Comparison of ENCODE assay signal across 9 mouse cellular contexts in genomic region chr19:48204892-48205761, GRCm38 (mm10). TPM values are rescaled to one million over a fixed set of nuclear protein-coding genes. Genes with fewer than 3 reads are reported as not detected.
A peak's percentile ranks its signal among the peaks of the same experiment; 100 is the strongest.
DNase-seq lines count a peak whose midpoint lies in the region; ATAC-seq and TF ChIP-seq lines count a peak whose summit lies in the region.
"Had no signal": no experiment of that assay in that cellular context is flagged by ENCODE, and none has a peak within 500 bp of the region (broad histone marks: within the 10 kb centered on the region; RNA-seq: fewer than 3 reads in every experiment).

No protein-coding gene starts in this region.

- no peak overlapping the region for H3K27ac ChIP-seq in heart, embryonic 14.5 days (replicated peaks in 1 of 2; ENCODE audit: control insufficient read depth in 1 of 2, insufficient read depth in 1 of 2, low read depth in 2 of 2, low read length in 2 of 2)
- peak overlapping the region; percentile 77 for H3K27ac ChIP-seq in hindbrain, embryonic 15.5 days (replicated peaks)
- H3K27ac ChIP-seq in liver, embryonic 14.5 days, result no peak overlapping the region
- H3K27ac ChIP-seq in stomach, embryonic 14.5 days (ENCODE audit: low read length), result no peak overlapping the region

- no peak for TF ChIP-seq EP300 in liver, embryonic 14.5 days (IDR thresholded peaks at IDR 0.05; ENCODE audit: low read depth)

- H3K36me3 ChIP-seq in heart, embryonic 14.5 days (ENCODE audit: control insufficient read depth, insufficient read depth, low read length), result no peaks in the 10 kb centered on the region
- no peaks in the 10 kb centered on the region for H3K36me3 ChIP-seq in hindbrain, embryonic 15.5 days
- H3K36me3 ChIP-seq in liver, embryonic 14.5 days (replicated peaks; ENCODE audit: control insufficient read depth, insufficient read depth, low read depth), result no peaks in the 10 kb centered on the region
- H3K36me3 ChIP-seq in stomach, embryonic 14.5 days (ENCODE audit: control insufficient read depth, insufficient read depth, low read length), result no peaks in the 10 kb centered on the region
- H3K36me3 ChIP-seq: G1E had no signal

- peak overlapping the region; percentile 41; the same call in 1 of the 2 replicates for H3K9ac ChIP-seq in heart, embryonic 14.5 days (ENCODE audit: low read length)
- H3K9ac ChIP-seq in hindbrain, embryonic 15.5 days, result peak overlapping the region; percentile 81
- no peak overlapping the region for H3K9ac ChIP-seq in liver, embryonic 14.5 days (replicated peaks)
- H3K9ac ChIP-seq in stomach, embryonic 14.5 days (replicated peaks; ENCODE audit: low read depth, low read length), result no peak overlapping the region

- DNase-seq in heart, postnatal 25 days (ENCODE audit: low spot score), result no peak
- peak; percentile 64 for DNase-seq in embryo, embryonic 10 days (ENCODE audit: low spot score)
- no peak for DNase-seq in liver, embryonic 14.5 days (ENCODE audit: low read depth in 3 of 3, low spot score in 3 of 3)
- no peak for DNase-seq in urinary bladder, adult 2 months (ENCODE audit: low spot score)
- DNase-seq in kidney, adult 18-20 months, result no peak

- H3K4me3 ChIP-seq in heart, embryonic 14.5 days (ENCODE audit: control insufficient read depth in 1 of 2, insufficient read depth in 1 of 2, low read depth in 1 of 2, low read length in 2 of 2), result peak overlapping the region; percentile 48 to 51
- peak overlapping the region; percentile 61 for H3K4me3 ChIP-seq in hindbrain, embryonic 15.5 days
- no peak overlapping the region for H3K4me3 ChIP-seq in liver, embryonic 14.5 days (ENCODE audit: insufficient read depth in 1 of 2, low read depth in 2 of 2, low read length in 2 of 2)
- H3K4me3 ChIP-seq in stomach, embryonic 14.5 days (ENCODE audit: low read depth, low read length), result peak overlapping the region; percentile 51

- peak overlapping the region; percentile 94 for H3K4me2 ChIP-seq in heart, embryonic 14.5 days (ENCODE audit: low read length)
- peak overlapping the region; percentile 97 for H3K4me2 ChIP-seq in hindbrain, embryonic 15.5 days
- peak overlapping the region; percentile 15 for H3K4me2 ChIP-seq in liver, embryonic 14.5 days (ENCODE audit: low read depth)
- H3K4me2 ChIP-seq in stomach, embryonic 14.5 days (replicated peaks; ENCODE audit: low read depth, low read length), result peak overlapping the region; percentile 96

- TF ChIP-seq CTCF in liver, embryonic 14.5 days (IDR thresholded peaks at IDR 0.05; ENCODE audit: low read depth), result no peak

- H3K27me3 ChIP-seq in heart, embryonic 14.5 days (ENCODE audit: control insufficient read depth, insufficient read depth, low read length), result peaks cover 64% of the 10 kb centered on the region
- peaks cover 4% of the 10 kb centered on the region; the same call in 1 of the 2 replicates for H3K27me3 ChIP-seq in hindbrain, embryonic 15.5 days
- peaks cover 28% of the 10 kb centered on the region for H3K27me3 ChIP-seq in liver, embryonic 14.5 days (ENCODE audit: control insufficient read depth, insufficient read depth, low read length)
- peaks cover 13% of the 10 kb centered on the region; the same call in 1 of the 2 replicates for H3K27me3 ChIP-seq in stomach, embryonic 14.5 days (ENCODE audit: control insufficient read depth, insufficient read depth, low read length)

- H3K4me1 ChIP-seq in heart, embryonic 14.5 days (ENCODE audit: control insufficient read depth in 2 of 2, insufficient read depth in 2 of 2, low read length in 2 of 2), result peaks cover 0 to 17% of the 10 kb centered on the region in 2 experiments; a peak in 1 of 4 replicates
- H3K4me1 ChIP-seq in hindbrain, embryonic 15.5 days (replicated peaks), result peaks cover 39% of the 10 kb centered on the region
- no peaks in the 10 kb centered on the region for H3K4me1 ChIP-seq in liver, embryonic 14.5 days (replicated peaks; ENCODE audit: control insufficient read depth in 2 of 2, insufficient read depth in 2 of 2, low read length in 1 of 2)
- H3K4me1 ChIP-seq in stomach, embryonic 14.5 days (ENCODE audit: control insufficient read depth, insufficient read depth, low read length), result no peaks in the 10 kb centered on the region

- WGBS in heart, embryonic 14.5 days, result under 1% methylated on average over 46 of the region's 62 CpGs
- under 1% methylated on average over 49 of the region's 62 CpGs for WGBS in hindbrain, embryonic 15.5 days
- 3% methylated on average over 51 of the region's 62 CpGs for whole genome bisulfite sequencing in liver, embryonic 14.5 days (ENCODE audit: insufficient replicate concordance)
- WGBS in stomach, embryonic 14.5 days, result under 1% methylated on average over 45 of the region's 62 CpGs

- H3K9me3 ChIP-seq in heart, embryonic 14.5 days (ENCODE audit: control insufficient read depth, low read length), result no peaks in the 10 kb centered on the region
- no peaks in the 10 kb centered on the region for H3K9me3 ChIP-seq in hindbrain, embryonic 15.5 days
- H3K9me3 ChIP-seq in liver, embryonic 14.5 days (ENCODE audit: control insufficient read depth, low read length), result no peaks in the 10 kb centered on the region
- no peaks in the 10 kb centered on the region for H3K9me3 ChIP-seq in stomach, embryonic 14.5 days (ENCODE audit: control insufficient read depth, low read depth, low read length)

- intact Hi-C loops in heart, postnatal 25 days (cut with DNase I), result loop anchor here (10.0 kb wide), 1 partner anchor 190 kb away; no protein-coding TSS in a partner anchor

- ATAC-seq in heart, embryonic 14.5 days (ENCODE audit: insufficient number of reproducible peaks, insufficient read depth, low FRiP score, low read depth), result no peak
- ATAC-seq in hindbrain, embryonic 15.5 days (ENCODE audit: low FRiP score, low read depth), result peak; percentile 68
- ATAC-seq in liver, embryonic 14.5 days (ENCODE audit: insufficient read depth), result no peak
- peak; percentile 35; the same call in 1 of the 2 replicates for ATAC-seq in stomach, embryonic 14.5 days (ENCODE audit: insufficient number of reproducible peaks, insufficient read depth, low FRiP score, low read depth)

RNA-seq across cellular contexts. Expression of gene Sorcs3, which starts 0.7 kb away (rescaled TPM):
- polyA plus RNA-seq in heart, embryonic 14.5 days (2014; fragmentation: Nextera tagmentation; extraction: Ambion mirVana), result 0.18 and 0.39 TPM in 2 replicates
- total RNA-seq in heart, postnatal 25 days (2021), result not detected
- 15.6 and 16.3 TPM in 2 replicates for polyA plus RNA-seq in hindbrain, embryonic 15.5 days (2015; fragmentation: Nextera tagmentation; extraction: Ambion mirVana)
- 0.03 and 0.04 TPM in 2 replicates for polyA plus RNA-seq in liver, embryonic 14.5 days (2012; rRNA removed)
- polyA plus RNA-seq in liver, embryonic 14.5 days (2014; fragmentation: Nextera tagmentation; extraction: Ambion mirVana), result 0.04 and 0.09 TPM in 2 replicates
- 1.6 and 1.8 TPM in 2 replicates for polyA plus RNA-seq in stomach, embryonic 14.5 days (2014; fragmentation: Nextera tagmentation; extraction: Ambion mirVana)
- polyA plus RNA-seq in urinary bladder, adult 2 months (2012; rRNA removed), result not detected in 2 replicates
- total RNA-seq: G1E had no signal
- polyA plus RNA-seq: G1E had no signal

Comparison
In these comparisons a context has a peak if more than half of its experiments do, and no peak if none do; other contexts are left out.
1. ATAC-seq: peak in hindbrain, embryonic 15.5 days (single experiment) and stomach, embryonic 14.5 days (single experiment); none in heart, embryonic 14.5 days (single experiment) and liver, embryonic 14.5 days (single experiment).
2. H3K4me2 ChIP-seq: peak in every context shown above with its lines; median percentile 97 in hindbrain, embryonic 15.5 days; 96 in stomach, embryonic 14.5 days; 94 in heart, embryonic 14.5 days; 15 in liver, embryonic 14.5 days.
3. H3K4me3 ChIP-seq: peak in heart, embryonic 14.5 days (2 of 2), hindbrain, embryonic 15.5 days (single experiment) and stomach, embryonic 14.5 days (single experiment); none in liver, embryonic 14.5 days (0 of 2).
4. H3K9ac ChIP-seq: peak in heart, embryonic 14.5 days (single experiment) and hindbrain, embryonic 15.5 days (single experiment); none in liver, embryonic 14.5 days (single experiment) and stomach, embryonic 14.5 days (single experiment).